Mouse (Mus musculus) kidney, postnatal 0 days (tissue): ENCODE measurements around the gene Prg4. TPM values are rescaled to one million over a fixed set of nuclear protein-coding genes. Genes with fewer than 3 reads are reported as not detected.

Experiments used
- ATAC-seq: fragments of 200-750 bp; cut with Nextera tagmentation; replicated peaks from 2 replicates; pipeline ENCODE4 v1.8.0; 2017; ENCODE audit warnings: low read depth, moderate number of reproducible peaks, moderate TSS enrichment, moderate library complexity; ENCODE audit not compliant: low FRiP score
- DNase-seq: peaks from one replicate; pipeline ENCODE4 v3.0.0-alpha.2; 2016; ENCODE audit warnings: low spot score
- H3K27ac ChIP-seq: fragments of 300-500 bp; sonication (generic); 2 replicates; pipeline ENCODE4 v1.5.1; 2014; ENCODE audit warnings: mild to moderate bottlenecking
- H3K27me3 ChIP-seq: fragments of 300-500 bp; sonication (generic); 2 replicates; pipeline ENCODE4 v1.6.1; 2014; ENCODE audit warnings: low read length, mixed read lengths; ENCODE audit not compliant: insufficient read depth
- H3K36me3 ChIP-seq: fragments of 300-500 bp; sonication (generic); 2 replicates; pipeline ENCODE4 v1.6.1; 2014; ENCODE audit warnings: low read length, mixed read lengths; ENCODE audit not compliant: insufficient read depth
- H3K4me1 ChIP-seq: fragments of 300-500 bp; sonication (generic); replicated peaks from 2 replicates; pipeline ENCODE4 v1.6.1; 2014; ENCODE audit warnings: antibody characterized with exemption, low read length, mixed read lengths; ENCODE audit not compliant: insufficient read depth
- H3K4me2 ChIP-seq: fragments of 300-500 bp; sonication (generic); 2 replicates; pipeline ENCODE4 v1.6.1; 2014; ENCODE audit warnings: mild to moderate bottlenecking, low read length, moderate library complexity, mixed read lengths
- H3K4me3 ChIP-seq: fragments of 300-500 bp; sonication (generic); replicated peaks from 2 replicates; pipeline ENCODE4 v1.5.1; 2014; ENCODE audit warnings: low read depth, low read length
- H3K9ac ChIP-seq: fragments of 300-500 bp; sonication (generic); 2 replicates; pipeline ENCODE4 v1.6.1; 2014; ENCODE audit warnings: low read depth, low read length
- H3K9me3 ChIP-seq: fragments of 300-500 bp; sonication (generic); replicated peaks from 2 replicates; pipeline ENCODE4 v1.6.1; 2016; ENCODE audit warnings: low read length, inconsistent platforms, mixed read lengths
- CTCF ChIP-seq: IDR thresholded peaks from 2 replicates; pipeline ENCODE4 v1.5.1; 2016; ENCODE audit warnings: antibody characterized with exemption, low read depth, mild to moderate bottlenecking, moderate library complexity
- WGBS: fragments of 180-500 bp; shearing (Covaris S2); extraction: QIAGEN DNeasy Blood & Tissue Kit; methylation state at CpG from one replicate; pipeline ENCODE4 v1.1.7; 2014; 5-methylcytosine and 5-hydroxymethylcytosine counted together
- polyA plus RNA-seq: library from polyadenylated mRNA; unstranded; fragments of >200 nt; fragmentation: Nextera tagmentation; extraction: Ambion mirVana; gene quantifications from 2 replicates; pipeline ENCODE4 v1.2.1, GENCODE M21; 2015

The Prg4 gene
- polyA plus RNA-seq, 1 experiment from 2014 or later, result 0.30 TPM

DNA sequence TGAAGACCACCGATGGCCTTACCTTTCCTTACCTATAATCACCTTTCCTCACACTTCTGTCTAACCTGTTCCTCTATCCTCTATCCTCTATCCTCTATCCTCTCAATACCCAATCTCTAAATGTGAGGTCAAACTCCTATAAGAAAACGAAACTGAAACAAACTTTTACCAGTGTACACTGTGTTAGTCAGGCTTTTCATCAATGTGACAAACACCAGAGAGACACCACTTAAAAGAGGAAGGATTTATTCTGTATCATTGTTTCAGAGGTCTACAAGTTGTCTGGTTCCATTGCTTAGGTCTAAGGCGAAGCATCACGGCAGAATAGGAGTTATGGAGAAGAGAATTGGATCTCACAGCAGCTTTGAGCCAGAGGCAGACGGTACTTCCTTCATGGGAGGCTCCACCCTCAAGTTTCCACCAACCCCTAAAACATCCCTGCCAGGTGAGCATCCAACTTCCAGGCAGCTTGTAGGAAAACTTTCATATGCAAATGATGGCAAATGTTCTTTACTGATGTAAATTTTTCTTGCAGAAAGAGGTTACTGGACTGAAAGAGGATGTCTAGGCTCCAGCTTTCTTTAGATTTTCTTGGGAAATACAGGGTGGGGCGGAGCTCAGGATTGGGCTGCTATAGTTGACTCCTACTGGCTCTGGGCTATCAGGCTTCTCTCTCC is 30.8 kb upstream of the Prg4 start:
- Histone ChIP-seq H3K27ac (no peak overlapping the region), H3K4me3 (no peak overlapping the region), H3K9ac (no peak overlapping the region), H3K36me3 (no peaks in the 10 kb centered on the region), H3K27me3 (no peaks in the 10 kb centered on the region), H3K9me3 (no peaks in the 10 kb centered on the region), H3K4me1 (no peaks in the 10 kb centered on the region), H3K4me2 (no peak overlapping the region)
- 83% methylated on average over 6 of the region's 6 CpGs for WGBS
- DNase-seq (no peak), ATAC-seq (no peak)
- no peak for TF ChIP-seq CTCF

DNA sequence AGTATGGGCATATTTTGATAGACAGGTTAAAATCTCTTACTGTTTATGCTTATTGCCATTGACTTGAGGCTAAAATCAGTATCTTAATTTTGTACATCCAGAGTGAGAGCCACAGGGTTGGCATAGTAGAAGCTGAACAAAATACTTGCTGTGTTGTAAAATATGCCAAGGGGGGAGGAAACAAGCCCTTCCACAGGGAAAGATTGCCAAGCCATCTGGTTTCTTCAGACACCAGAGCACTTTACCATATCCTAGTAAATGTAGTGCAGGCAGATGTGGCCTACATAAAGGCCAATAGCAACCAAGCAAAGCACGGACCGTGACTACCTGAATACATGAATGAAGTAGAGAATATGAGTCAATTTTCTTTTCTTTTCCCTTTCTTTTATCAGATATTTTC is 23.2 kb upstream of the Prg4 start:
- DNase-seq (no peak), ATAC-seq (no peak)
- TF ChIP-seq CTCF, result no peak
- 96% methylated on average over 2 of the region's 2 CpGs for WGBS
- Histone ChIP-seq H3K9ac (no peak overlapping the region), H3K27me3 (no peaks in the 10 kb centered on the region), H3K4me1 (no peaks in the 10 kb centered on the region), H3K4me3 (no peak overlapping the region), H3K9me3 (no peaks in the 10 kb centered on the region), H3K36me3 (no peaks in the 10 kb centered on the region), H3K4me2 (no peak overlapping the region), H3K27ac (no peak overlapping the region)

DNA sequence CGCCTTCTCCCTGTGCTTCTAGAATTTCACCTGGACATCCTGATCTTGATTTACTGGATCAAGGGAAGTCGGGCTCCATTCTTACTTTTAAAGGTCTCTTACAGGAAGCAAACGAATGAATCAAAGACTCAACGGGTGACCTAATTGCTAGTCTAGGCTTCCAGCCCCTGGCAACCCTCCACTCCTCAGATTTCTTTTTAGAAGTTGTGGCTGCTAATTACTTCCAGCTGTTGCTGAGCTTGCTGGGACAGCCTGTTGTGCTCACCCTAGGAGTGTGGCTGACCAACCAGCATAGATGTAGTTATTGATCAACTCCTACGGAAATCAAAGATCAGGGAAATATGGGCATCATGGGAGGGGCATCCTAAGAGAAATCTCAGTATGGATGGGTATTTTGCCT is 14.7 kb upstream of the Prg4 start:
- H3K9ac ChIP-seq, result no peak overlapping the region
- WGBS, result 26% methylated on average over 5 of the region's 5 CpGs
- no peak overlapping the region for H3K4me3 ChIP-seq
- no peak overlapping the region for H3K4me2 ChIP-seq
- H3K27ac ChIP-seq, result no peak overlapping the region
- TF ChIP-seq CTCF, result no peak
- H3K9me3 ChIP-seq, result no peaks in the 10 kb centered on the region
- no peak for ATAC-seq
- no peaks in the 10 kb centered on the region for H3K4me1 ChIP-seq
- DNase-seq, result peak; percentile 79
- no peaks in the 10 kb centered on the region for H3K27me3 ChIP-seq
- H3K36me3 ChIP-seq, result no peaks in the 10 kb centered on the region

GRCm38 (mm10) chr1:150472525-150472924 is 6.6 kb upstream of the Prg4 start:
- Histone ChIP-seq H3K9ac (no peak overlapping the region), H3K27me3 (no peaks in the 10 kb centered on the region), H3K36me3 (no peaks in the 10 kb centered on the region), H3K27ac (no peak overlapping the region), H3K4me1 (no peaks in the 10 kb centered on the region), H3K4me2 (no peak overlapping the region), H3K4me3 (no peak overlapping the region), H3K9me3 (no peaks in the 10 kb centered on the region)
- no peak for TF ChIP-seq CTCF
- DNase-seq (no peak), ATAC-seq (no peak)
- 53% methylated on average over 7 of the region's 7 CpGs for WGBS

- no peak for DNase-seq
Observed at GRCm38 (mm10) chr1:150469992-150470391, 4.0 kb upstream of the Prg4 start.

DNA sequence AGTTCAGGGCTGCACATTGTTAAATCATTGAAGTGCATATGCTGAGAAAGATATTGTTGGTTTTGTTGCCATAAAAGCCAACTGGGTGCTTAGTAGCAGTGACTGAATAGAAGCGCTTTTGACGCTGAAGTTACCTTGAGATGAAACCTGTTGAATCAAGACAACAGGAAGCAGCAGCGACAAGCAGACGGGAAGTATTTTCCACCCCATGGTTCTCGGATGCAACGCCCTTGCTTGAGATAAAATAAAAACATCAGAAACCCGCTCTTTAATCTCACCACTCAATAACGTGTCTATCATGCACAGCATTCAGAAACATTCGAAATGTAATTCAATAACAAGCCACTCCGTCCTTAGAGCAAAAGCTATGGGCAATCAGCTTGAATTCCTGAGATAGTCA is 601 bp downstream of the Prg4 start:
- TF ChIP-seq CTCF, result no peak
- no peaks in the 10 kb centered on the region for H3K9me3 ChIP-seq
- no peak overlapping the region for H3K4me2 ChIP-seq
- H3K4me1 ChIP-seq, result no peaks in the 10 kb centered on the region
- H3K36me3 ChIP-seq, result no peaks in the 10 kb centered on the region
- H3K27ac ChIP-seq, result no peak overlapping the region
- ATAC-seq (no peak), DNase-seq (no peak)
- H3K4me3 ChIP-seq, result no peak overlapping the region
- H3K9ac ChIP-seq, result no peak overlapping the region
- H3K27me3 ChIP-seq, result no peaks in the 10 kb centered on the region
- WGBS, result 82% methylated on average over 10 of the region's 10 CpGs

More at GRCm38 (mm10) chr1:150469992-150470391, 4.0 kb upstream of the Prg4 start:
- WGBS, result 79% methylated on average over 3 of the region's 3 CpGs
- Histone ChIP-seq H3K4me2 (no peak overlapping the region), H3K9ac (no peak overlapping the region), H3K4me1 (no peaks in the 10 kb centered on the region), H3K9me3 (no peaks in the 10 kb centered on the region), H3K27me3 (no peaks in the 10 kb centered on the region), H3K4me3 (no peak overlapping the region), H3K36me3 (no peaks in the 10 kb centered on the region), H3K27ac (no peak overlapping the region)
- TF ChIP-seq CTCF, result no peak
- no peak for ATAC-seq

- no peak for TF ChIP-seq CTCF
- no peak for DNase-seq
- no peaks in the 10 kb centered on the region for H3K27me3 ChIP-seq
- no peak for ATAC-seq
- no peak overlapping the region for H3K9ac ChIP-seq
- no peaks in the 10 kb centered on the region for H3K36me3 ChIP-seq
- no peak overlapping the region for H3K4me2 ChIP-seq
- H3K4me1 ChIP-seq, result no peaks in the 10 kb centered on the region
- H3K27ac ChIP-seq, result no peak overlapping the region
- WGBS, result 78% methylated on average over 4 of the region's 4 CpGs
- no peak overlapping the region for H3K4me3 ChIP-seq
- H3K9me3 ChIP-seq, result no peaks in the 10 kb centered on the region
Observed at GRCm38 (mm10) chr1:150463691-150464090, 2.3 kb downstream of the Prg4 start.
